Mouse (Mus musculus) hindbrain, embryonic 11.5 days (tissue): ENCODE measurements at regions not wholly inside any gene's neighbourhood (a gene's known extent, or its start where the extent isn't known, plus 50 kb on each side); places are given as distances from the start of the nearest gene placed in this dataset.
"Not testable (repeated sequence)": the region's sequence is repeated elsewhere in the genome, so short reads cannot be mapped to it uniquely, and the experiment has no call there.

Source experiments
- ATAC-seq: fragments of 200-750 bp; cut with Nextera tagmentation; 2 replicates; pipeline ENCODE4 v1.8.0; 2017; ENCODE audit warnings: mild to moderate bottlenecking, moderate TSS enrichment, moderate library complexity; ENCODE audit not compliant: low FRiP score
- DNase-seq: peaks from one replicate; pipeline ENCODE4 v3.0.0-alpha.2; 2015; ENCODE audit warnings: low spot score
- H3K27ac ChIP-seq: fragments of 300-500 bp; sonication (generic); 2 replicates; pipeline ENCODE4 v1.5.1; 2014; ENCODE audit warnings: mild to moderate bottlenecking, low read depth, low read length
- H3K27me3 ChIP-seq: fragments of 300-500 bp; sonication (generic); 2 replicates; pipeline ENCODE4 v1.6.1; 2014; ENCODE audit warnings: mild to moderate bottlenecking, low read length, moderate library complexity, mixed read lengths; ENCODE audit not compliant: control insufficient read depth, insufficient read depth
- H3K36me3 ChIP-seq: fragments of 300-500 bp; sonication (generic); 2 replicates; pipeline ENCODE4 v1.6.1; 2014; ENCODE audit warnings: mild to moderate bottlenecking, low read length, moderate library complexity, mixed read lengths; ENCODE audit not compliant: control insufficient read depth, insufficient read depth
- H3K4me1 ChIP-seq: fragments of 300-500 bp; sonication (generic); replicated peaks from 2 replicates; pipeline ENCODE4 v1.6.1; 2014; ENCODE audit warnings: low read length, mixed read lengths; ENCODE audit not compliant: control insufficient read depth, insufficient read depth
- H3K4me2 ChIP-seq: fragments of 300-500 bp; sonication (generic); replicated peaks from 2 replicates; pipeline ENCODE4 v1.6.1; 2014; ENCODE audit warnings: mild to moderate bottlenecking, low read depth, low read length
- H3K4me3 ChIP-seq: fragments of 300-500 bp; sonication (generic); 2 replicates; pipeline ENCODE4 v1.5.1; 2014; ENCODE audit warnings: low read depth, low read length
- H3K9ac ChIP-seq: fragments of 300-500 bp; sonication (generic); 2 replicates; pipeline ENCODE4 v1.6.1; 2014; ENCODE audit warnings: low read depth, low read length
- H3K9me3 ChIP-seq: fragments of 300-500 bp; sonication (generic); 2 replicates; pipeline ENCODE4 v1.6.1; 2016; ENCODE audit warnings: low read length; ENCODE audit not compliant: control insufficient read depth
- WGBS: fragments of 180-500 bp; shearing (Covaris S2); extraction: QIAGEN DNeasy Blood & Tissue Kit; methylation state at CpG from one replicate; pipeline ENCODE4 v1.1.7; 2014; 5-methylcytosine and 5-hydroxymethylcytosine counted together

DNA sequence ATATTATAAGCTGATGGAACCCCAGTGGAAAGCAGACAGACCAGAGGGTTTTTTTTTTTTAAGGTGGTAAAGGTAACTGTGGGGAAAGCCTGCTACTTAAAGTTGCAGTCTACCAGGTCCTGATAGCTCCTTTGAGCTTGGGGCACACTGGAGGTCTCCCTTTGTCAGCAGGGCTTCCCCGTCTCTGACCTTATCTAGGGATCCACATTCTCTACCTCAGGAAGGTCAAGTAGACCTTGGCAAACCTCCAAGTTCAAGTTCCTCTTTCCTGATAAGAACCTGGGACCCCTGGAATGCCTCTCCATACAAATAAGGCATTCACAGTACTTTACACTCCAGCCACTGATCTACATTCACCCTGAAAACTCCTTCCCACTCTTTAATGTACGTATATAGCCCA lies 171.1 kb upstream of the 2610301B20Rik start:
- H3K4me2 ChIP-seq = no peak overlapping the region
- H3K4me1 ChIP-seq = no peaks in the 10 kb centered on the region
- H3K4me3 ChIP-seq = no peak overlapping the region
- no peak overlapping the region for H3K27ac ChIP-seq
- no peak overlapping the region for H3K9ac ChIP-seq
- DNase-seq (no peak), ATAC-seq (no peak)
- no peaks in the 10 kb centered on the region for H3K9me3 ChIP-seq
- H3K27me3 ChIP-seq = no peaks in the 10 kb centered on the region
- no peaks in the 10 kb centered on the region for H3K36me3 ChIP-seq
- WGBS = 89% methylated on average over 2 of the region's 2 CpGs

DNA sequence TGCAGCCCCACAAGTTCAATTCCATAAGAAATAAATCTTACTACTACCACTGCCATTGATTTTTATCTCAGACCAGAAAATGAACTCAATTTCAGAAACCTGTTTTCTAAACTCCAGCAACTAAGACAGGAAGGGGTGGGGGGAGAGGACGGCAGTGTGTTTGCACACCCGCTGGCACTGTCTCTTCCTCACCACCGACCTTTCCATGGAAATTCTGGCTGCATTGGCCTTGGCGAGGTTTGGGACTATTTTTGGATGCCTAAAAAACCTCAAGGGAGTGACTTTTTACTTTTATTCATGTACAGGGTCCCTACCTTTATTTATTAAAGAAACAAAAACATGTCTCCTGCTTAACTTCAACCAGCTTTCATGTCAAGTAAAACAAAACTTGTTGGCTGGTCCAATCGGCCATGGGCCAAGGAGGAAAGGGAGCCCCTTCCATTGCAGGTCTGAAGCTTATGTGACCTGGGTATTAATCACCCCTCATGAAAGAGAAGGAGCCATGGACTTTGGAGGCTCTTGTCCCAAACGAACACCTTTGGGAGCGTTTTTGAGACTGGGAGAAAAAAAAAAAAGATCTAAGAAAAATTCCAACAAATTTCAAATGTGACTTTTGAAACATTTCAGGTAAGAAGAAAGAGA lies 167.2 kb upstream of the 2610301B20Rik start:
- Histone ChIP-seq H3K27me3 (no peaks in the 10 kb centered on the region), H3K9ac (no peak overlapping the region), H3K27ac (no peak overlapping the region), H3K4me3 (no peak overlapping the region), H3K36me3 (no peaks in the 10 kb centered on the region), H3K4me1 (no peaks in the 10 kb centered on the region), H3K9me3 (no peaks in the 10 kb centered on the region), H3K4me2 (no peak overlapping the region)
- DNase-seq = no peak
- no peak for ATAC-seq
- WGBS = 79% methylated on average over 7 of the region's 7 CpGs

DNA sequence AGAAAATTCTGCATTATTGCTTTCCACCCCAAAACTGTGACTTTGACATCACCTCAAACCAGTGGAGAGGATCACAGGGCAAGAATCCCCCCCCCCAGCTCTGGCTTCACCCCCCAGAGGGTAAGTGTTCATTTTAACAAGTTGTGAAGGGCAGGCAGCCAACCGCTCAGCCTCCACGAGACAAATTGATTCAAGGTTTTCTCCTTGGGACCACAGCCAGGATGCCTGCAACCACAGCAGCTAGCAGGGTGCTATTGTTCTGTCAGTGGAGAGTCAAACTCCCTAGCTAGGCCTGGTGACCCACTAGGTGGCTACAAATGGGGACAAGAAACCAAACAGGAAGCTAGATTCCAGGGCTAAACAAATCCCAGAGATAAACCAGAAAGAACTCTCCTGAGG lies 166.6 kb upstream of the 2610301B20Rik start:
- no peak for ATAC-seq
- 44% methylated on average over 2 of the region's 2 CpGs for WGBS
- H3K9me3 ChIP-seq = no peaks in the 10 kb centered on the region
- no peaks in the 10 kb centered on the region for H3K36me3 ChIP-seq
- H3K4me2 ChIP-seq = no peak overlapping the region
- H3K4me1 ChIP-seq = no peaks in the 10 kb centered on the region
- H3K27me3 ChIP-seq = no peaks in the 10 kb centered on the region
- no peak overlapping the region for H3K4me3 ChIP-seq
- no peak overlapping the region for H3K27ac ChIP-seq
- H3K9ac ChIP-seq = no peak overlapping the region
- no peak for DNase-seq

DNA sequence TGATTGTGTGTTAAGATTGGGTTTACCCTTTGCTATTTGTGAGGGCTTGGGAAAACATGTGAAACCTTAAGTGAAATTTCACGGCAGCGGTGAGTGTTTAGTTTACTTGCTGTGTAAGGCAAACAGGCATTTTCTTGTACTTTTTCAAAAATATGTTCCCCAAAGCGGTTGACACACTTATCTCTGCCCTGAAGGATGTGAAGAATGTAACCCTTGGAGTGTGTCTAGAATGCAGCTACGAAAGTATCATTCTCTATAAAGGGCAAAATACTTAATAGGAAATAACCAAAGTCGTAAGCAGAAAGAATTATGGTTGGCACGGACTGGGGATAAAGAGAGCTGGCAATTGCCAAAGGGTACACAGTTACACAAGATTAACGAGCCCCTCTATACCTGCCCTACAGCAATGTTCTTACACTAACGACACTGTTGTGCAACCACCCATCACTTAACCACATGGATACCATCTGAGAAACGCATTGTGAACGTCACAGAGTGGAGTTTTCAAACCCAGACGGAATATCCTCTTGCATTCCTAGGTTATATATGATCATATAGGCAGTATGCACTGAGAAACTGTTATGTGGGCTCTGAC lies 162.3 kb upstream of the 2610301B20Rik start:
- 86% methylated on average over 11 of the region's 11 CpGs for WGBS

DNA sequence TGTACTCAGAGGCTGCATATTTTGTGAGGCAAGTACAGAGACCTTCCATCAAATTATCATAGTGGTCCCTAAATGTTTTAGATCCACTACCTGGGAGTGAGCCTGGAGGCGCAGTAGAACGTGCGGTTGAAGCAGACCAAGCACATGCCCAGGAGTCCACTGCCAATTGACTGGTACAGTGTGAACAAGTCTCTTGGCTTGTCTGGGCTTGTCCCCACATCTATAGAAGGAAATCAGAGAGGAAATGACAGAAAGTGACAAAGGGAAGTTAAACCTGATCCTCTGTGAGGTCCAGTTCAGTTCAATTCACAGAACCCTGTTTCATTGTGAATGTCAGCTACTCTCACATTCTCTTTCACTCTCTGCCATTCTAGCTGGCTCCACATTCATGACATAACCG lies 151.0 kb upstream of the 2610301B20Rik start:
- 91% methylated on average over 4 of the region's 4 CpGs for WGBS
- DNase-seq (no peak), ATAC-seq (no peak)
- no peaks in the 10 kb centered on the region for H3K9me3 ChIP-seq
- H3K9ac ChIP-seq = no peak overlapping the region
- H3K27me3 ChIP-seq = no peaks in the 10 kb centered on the region
- no peaks in the 10 kb centered on the region for H3K4me1 ChIP-seq
- H3K4me2 ChIP-seq = no peak overlapping the region
- H3K27ac ChIP-seq = no peak overlapping the region
- no peak overlapping the region for H3K4me3 ChIP-seq
- H3K36me3 ChIP-seq = no peaks in the 10 kb centered on the region

More for the DNA sequence above, 162.3 kb upstream of the 2610301B20Rik start:
- H3K27me3 ChIP-seq = no peaks in the 10 kb centered on the region
- H3K9me3 ChIP-seq = no peaks in the 10 kb centered on the region
- ATAC-seq = no peak
- DNase-seq = no peak
- H3K9ac ChIP-seq = no peak overlapping the region
- H3K4me3 ChIP-seq = no peak overlapping the region
- no peak overlapping the region for H3K27ac ChIP-seq
- no peaks in the 10 kb centered on the region for H3K36me3 ChIP-seq
- no peak overlapping the region for H3K4me2 ChIP-seq
- no peaks in the 10 kb centered on the region for H3K4me1 ChIP-seq

GRCm38 (mm10) chr4:10727894-10728293 lies 146.4 kb upstream of the 2610301B20Rik start:
- ATAC-seq (no peak), DNase-seq (no peak)
- no peak overlapping the region for H3K4me3 ChIP-seq
- no peaks in the 10 kb centered on the region for H3K4me1 ChIP-seq
- H3K9me3 ChIP-seq = no peaks in the 10 kb centered on the region
- no peak overlapping the region for H3K9ac ChIP-seq
- WGBS = 87% methylated on average over 3 of the region's 3 CpGs
- H3K36me3 ChIP-seq = no peaks in the 10 kb centered on the region
- no peak overlapping the region for H3K27ac ChIP-seq
- no peak overlapping the region for H3K4me2 ChIP-seq
- H3K27me3 ChIP-seq = no peaks in the 10 kb centered on the region

DNA sequence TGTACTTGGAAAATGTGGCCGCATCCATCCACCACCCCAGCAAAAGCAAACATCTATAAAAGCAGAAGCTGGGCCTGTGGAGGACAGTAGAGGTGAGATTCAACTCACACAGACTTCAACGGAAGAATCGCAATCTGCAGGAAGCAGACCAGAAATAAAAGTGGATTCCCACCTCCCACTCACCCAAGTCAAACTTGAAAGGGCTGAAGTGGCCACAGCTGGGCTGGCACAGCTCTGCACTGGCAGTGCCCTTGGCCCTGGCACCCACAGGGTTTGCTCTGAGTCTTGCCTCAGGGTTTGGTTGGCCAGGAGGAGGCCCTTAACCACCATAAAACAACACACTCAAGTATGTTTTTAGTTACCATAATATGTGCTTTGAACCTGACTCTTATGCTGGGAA lies 129.1 kb upstream of the 2610301B20Rik start:
- Histone ChIP-seq H3K9me3 (no peaks in the 10 kb centered on the region), H3K36me3 (no peaks in the 10 kb centered on the region), H3K4me2 (no peak overlapping the region), H3K9ac (no peak overlapping the region), H3K27me3 (no peaks in the 10 kb centered on the region), H3K4me3 (no peak overlapping the region), H3K27ac (no peak overlapping the region), H3K4me1 (no peaks in the 10 kb centered on the region)
- no peak for DNase-seq
- no peak for ATAC-seq
- 85% methylated on average over 3 of the region's 3 CpGs for WGBS

- H3K27ac ChIP-seq = no peak overlapping the region
- no peak for DNase-seq
- no peaks in the 10 kb centered on the region for H3K9me3 ChIP-seq
- H3K4me3 ChIP-seq = no peak overlapping the region
- no peak overlapping the region for H3K9ac ChIP-seq
- no peaks in the 10 kb centered on the region for H3K36me3 ChIP-seq
- no peaks in the 10 kb centered on the region for H3K4me1 ChIP-seq
- no peak for ATAC-seq
- no peaks in the 10 kb centered on the region for H3K27me3 ChIP-seq
- no peak overlapping the region for H3K4me2 ChIP-seq
- WGBS = 94% methylated on average over 8 of the region's 8 CpGs
Observed at GRCm38 (mm10) chr4:10748816-10749215, 125.5 kb upstream of the 2610301B20Rik start.

GRCm38 (mm10) chr4:10750377-10751062 lies 123.8 kb upstream of the 2610301B20Rik start:
- not testable (repeated sequence) for DNase-seq

More at GRCm38 (mm10) chr4:10750377-10751062, 123.8 kb upstream of the 2610301B20Rik start:
- H3K4me3 ChIP-seq, H3K4me2 ChIP-seq, H3K27ac ChIP-seq, H3K9ac ChIP-seq, H3K4me1 ChIP-seq, H3K36me3 ChIP-seq, H3K9me3 ChIP-seq, H3K27me3 ChIP-seq, ATAC-seq: not testable (repeated sequence)
- WGBS = 57% methylated on average over 6 of the region's 6 CpGs
